Mouse (Mus musculus) ES-Bruce4 (cell line): Measurements from ENCODE around the gene Tarsl2.

Experiments
- CTCF ChIP-seq: IDR thresholded peaks from one replicate; pipeline ENCODE4 v1.8.1; 2011; ENCODE audit warnings: low read depth, low read length
- POLR2A ChIP-seq: IDR thresholded peaks from one replicate; pipeline ENCODE4 v1.8.1; 2011; ENCODE audit warnings: low read length; ENCODE audit not compliant: insufficient read depth

DNA sequence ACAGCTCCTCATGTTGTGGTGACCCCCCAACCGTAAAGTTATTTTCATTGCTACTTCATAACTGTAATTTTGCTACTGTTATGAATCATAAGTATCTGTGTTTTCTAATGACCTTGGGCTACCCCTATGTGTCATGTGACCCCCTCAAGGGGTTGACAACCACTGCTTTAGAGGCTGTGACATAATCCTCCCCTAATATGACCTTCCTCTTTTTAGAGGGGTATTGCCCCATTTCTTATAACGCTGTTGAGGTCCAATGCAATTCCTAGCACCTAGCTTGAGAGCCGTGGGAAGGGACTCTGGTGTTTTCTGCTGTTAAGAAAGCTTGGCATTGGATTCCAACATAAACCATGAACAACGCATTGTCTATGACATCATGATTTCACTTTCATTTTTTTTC, 6.0 kb downstream of the Tarsl2 start:
- TF ChIP-seq POLR2A (no peak), CTCF (no peak)
